Mouse (Mus musculus) liver, postnatal 0 days (tissue): ENCODE data around the gene Rasgrp2.

Experiments
- CTCF ChIP-seq: sonication (generic); IDR thresholded peaks from 2 replicates; pipeline ENCODE4 v1.5.1; 2016; ENCODE audit warnings: antibody characterized with exemption, low read depth
- EP300 ChIP-seq: IDR thresholded peaks from 2 replicates; pipeline ENCODE4 v1.6.1; 2016; ENCODE audit warnings: antibody characterized with exemption, low read depth, mild to moderate bottlenecking

GRCm38 (mm10) chr19:6427653-6428434, 28.7 kb downstream of the Rasgrp2 start:
- TF ChIP-seq CTCF (no peak), EP300 (no peak)
